Mouse (Mus musculus): Measurements from ENCODE around the gene Tle1. TPM values are rescaled to one million over a fixed set of nuclear protein-coding genes. Genes with fewer than 3 reads are reported as not detected.

Gene Tle1
- 10 to 100 TPM in 1 of 2 experiments, 1 to 10 TPM in 1; 3.7 to 17.9 TPM for polyA plus RNA-seq (2012; fragmentation: generic; extraction: Trizol)

GRCm38 (mm10) chr4:72200559-72201409 is at the start of gene Tle1:
Gene Tle1 (minus strand): TSS chr4:72200919.

